Mouse (Mus musculus) forebrain, embryonic 14.5 days (tissue): ENCODE measurements around the gene Zfp54. TPM values are rescaled to one million over a fixed set of nuclear protein-coding genes. Genes with fewer than 3 reads are reported as not detected.
A peak's percentile ranks its signal among the peaks of the same experiment; 100 is the strongest.
"Not testable (repeated sequence)": the region's sequence is repeated elsewhere in the genome, so short reads cannot be mapped to it uniquely, and the experiment has no call there.

Experiments
- ATAC-seq: fragments of 200-750 bp; cut with Nextera tagmentation; 2 replicates; pipeline ENCODE4 v1.8.0; 2017; ENCODE audit warnings: mild to moderate bottlenecking, moderate library complexity
- DNase-seq: peaks from one replicate; pipeline ENCODE4 v3.0.0-alpha.2; 2015; ENCODE audit warnings: low spot score
- H3K27ac ChIP-seq: fragments of 300-500 bp; sonication (generic); 2 replicates; pipeline ENCODE4 v1.5.1; 2014; ENCODE audit warnings: low read depth, mild to moderate bottlenecking, control low read depth, low read length, moderate library complexity
- H3K27me3 ChIP-seq: fragments of 300-500 bp; sonication (generic); replicated peaks from 2 replicates; pipeline ENCODE4 v1.6.1; 2014; ENCODE audit warnings: low read length, control low read depth, mixed read lengths; ENCODE audit not compliant: control insufficient read depth, insufficient read depth
- H3K36me3 ChIP-seq: fragments of 300-500 bp; sonication (generic); 2 replicates; pipeline ENCODE4 v1.6.1; 2014; ENCODE audit warnings: low read length, control low read depth; ENCODE audit not compliant: control insufficient read depth, insufficient read depth
- H3K4me1 ChIP-seq: fragments of 300-500 bp; sonication (generic); 2 replicates; pipeline ENCODE4 v1.6.1; 2014; ENCODE audit warnings: antibody characterized with exemption, low read length, control low read depth; ENCODE audit not compliant: control insufficient read depth, insufficient read depth
- H3K4me2 ChIP-seq: fragments of 300-500 bp; sonication (generic); 2 replicates; pipeline ENCODE4 v1.6.1; 2014; ENCODE audit warnings: mild to moderate bottlenecking, control low read depth, low read length
- H3K4me3 ChIP-seq: fragments of 300-500 bp; sonication (generic); 2 replicates; pipeline ENCODE4 v1.5.1; 2014; ENCODE audit warnings: low read depth, low read length, control low read depth
- H3K9ac ChIP-seq: fragments of 300-500 bp; sonication (generic); 2 replicates; pipeline ENCODE4 v1.6.1; 2014; ENCODE audit warnings: mild to moderate bottlenecking, low read length, control low read depth, moderate library complexity
- H3K9me3 ChIP-seq: fragments of 300-500 bp; sonication (generic); replicated peaks from 2 replicates; pipeline ENCODE4 v1.6.1; 2016; ENCODE audit warnings: low read length, control low read depth, mixed read lengths; ENCODE audit not compliant: control insufficient read depth
- WGBS: fragments of 180-500 bp; shearing (Covaris S2); extraction: QIAGEN DNeasy Blood & Tissue Kit; methylation state at CpG from one replicate; pipeline ENCODE4 v1.1.7; 2014; 5-methylcytosine and 5-hydroxymethylcytosine counted together
- polyA plus RNA-seq: library from polyadenylated mRNA; unstranded; fragments of >200 nt; fragmentation: Nextera tagmentation; extraction: Ambion mirVana; gene quantifications from 2 replicates; pipeline ENCODE4 v1.2.1, GENCODE M21; 2014

Gene Zfp54
- polyA plus RNA-seq, 1 experiment from 2014 or later: 6.0 TPM

- ATAC-seq (no peak), DNase-seq (no peak)
- Histone ChIP-seq H3K4me3 (no peak overlapping the region), H3K9me3 (no peaks in the 10 kb centered on the region), H3K4me2 (no peak overlapping the region), H3K4me1 (no peaks in the 10 kb centered on the region), H3K36me3 (no peaks in the 10 kb centered on the region), H3K27ac (no peak overlapping the region), H3K27me3 (no peaks in the 10 kb centered on the region), H3K9ac (no peak overlapping the region)
- WGBS: 67% methylated on average over 3 of the region's 3 CpGs
Observed at GRCm38 (mm10) chr17:21472032-21472652, 49.1 kb downstream of the Zfp54 start.

- no peak overlapping the region for H3K27ac ChIP-seq
- WGBS: 60% methylated on average over 2 of the region's 2 CpGs
- ATAC-seq (no peak), DNase-seq (no peak)
- no peak overlapping the region for H3K4me3 ChIP-seq
- H3K4me1 ChIP-seq: no peaks in the 10 kb centered on the region
- H3K9me3 ChIP-seq: no peaks in the 10 kb centered on the region
- H3K4me2 ChIP-seq: no peak overlapping the region
- H3K9ac ChIP-seq: no peak overlapping the region
- H3K36me3 ChIP-seq: no peaks in the 10 kb centered on the region
- no peaks in the 10 kb centered on the region for H3K27me3 ChIP-seq
Observed at GRCm38 (mm10) chr17:21472653-21473307, 49.8 kb downstream of the Zfp54 start.

GRCm38 (mm10) chr17:21473362-21474190, 50.5 kb downstream of the Zfp54 start:
- Histone ChIP-seq H3K27ac (no peak overlapping the region), H3K4me3 (no peak overlapping the region), H3K9ac (no peak overlapping the region), H3K4me1 (no peaks in the 10 kb centered on the region), H3K27me3 (no peaks in the 10 kb centered on the region), H3K36me3 (no peaks in the 10 kb centered on the region), H3K4me2 (no peak overlapping the region), H3K9me3 (no peaks in the 10 kb centered on the region)
- ATAC-seq (no peak), DNase-seq (peak; percentile 16)
- 43% methylated on average over 14 of the region's 14 CpGs for WGBS

- not testable (repeated sequence) for H3K4me1 ChIP-seq, ATAC-seq, H3K27me3 ChIP-seq, H3K36me3 ChIP-seq, H3K4me3 ChIP-seq, H3K4me2 ChIP-seq, H3K27ac ChIP-seq, H3K9me3 ChIP-seq, H3K9ac ChIP-seq, DNase-seq
- 27% methylated on average over 10 of the region's 10 CpGs for WGBS
Observed at GRCm38 (mm10) chr17:21474729-21475128, 51.7 kb downstream of the Zfp54 start.

GRCm38 (mm10) chr17:21475290-21475689, 52.3 kb downstream of the Zfp54 start:
- H3K4me2 ChIP-seq, H3K4me1 ChIP-seq, ATAC-seq, H3K36me3 ChIP-seq, H3K27ac ChIP-seq, H3K27me3 ChIP-seq, DNase-seq, H3K9ac ChIP-seq, H3K4me3 ChIP-seq, H3K9me3 ChIP-seq: not testable (repeated sequence)
- WGBS: 100% methylated on average over 1 of the region's 1 CpGs

GRCm38 (mm10) chr17:21476351-21476750, 53.3 kb downstream of the Zfp54 start:
- not testable (repeated sequence) for H3K36me3 ChIP-seq, H3K4me1 ChIP-seq, H3K9ac ChIP-seq, DNase-seq, ATAC-seq, H3K4me3 ChIP-seq, H3K27ac ChIP-seq, H3K9me3 ChIP-seq, H3K4me2 ChIP-seq, H3K27me3 ChIP-seq
- 91% methylated on average over 4 of the region's 9 CpGs for WGBS

GRCm38 (mm10) chr17:21478103-21478777, 55.2 kb downstream of the Zfp54 start:
- H3K4me1 ChIP-seq, H3K27me3 ChIP-seq, DNase-seq, H3K9me3 ChIP-seq, ATAC-seq, H3K27ac ChIP-seq, H3K4me3 ChIP-seq, H3K36me3 ChIP-seq, H3K4me2 ChIP-seq, H3K9ac ChIP-seq: not testable (repeated sequence)
- WGBS: 92% methylated on average over 8 of the region's 10 CpGs
